Mouse (Mus musculus) kidney, adult 2 months (tissue): ENCODE measurements at regions not wholly inside any gene's neighbourhood (a gene's known extent, or its start where the extent isn't known, plus 50 kb on each side); places are given as distances from the start of the nearest gene placed in this dataset.

ENCODE experiments used
- DNase-seq: peaks from one replicate; pipeline ENCODE4 v3.0.0; 2021
- H3K27ac ChIP-seq: fragments of 200-500 bp; 2 replicates; pipeline ENCODE4 v1.5.1; 2012; ENCODE audit warnings: low read depth, low read length, control low read depth, inconsistent platforms; ENCODE audit not compliant: insufficient read depth
- H3K27me3 ChIP-seq: fragments of 200-500 bp; replicated peaks from 2 replicates; pipeline ENCODE4 v1.6.1; 2012; ENCODE audit warnings: mild to moderate bottlenecking, moderate library complexity, low read length, inconsistent platforms; ENCODE audit not compliant: control insufficient read depth, insufficient read depth
- H3K36me3 ChIP-seq: fragments of 200-500 bp; 2 replicates; pipeline ENCODE4 v1.6.1; 2012; ENCODE audit warnings: mild to moderate bottlenecking, moderate library complexity, low read length, inconsistent platforms; ENCODE audit not compliant: control insufficient read depth, insufficient read depth
- H3K4me1 ChIP-seq: fragments of 200-500 bp; 2 replicates; pipeline ENCODE4 v1.6.1; 2011; ENCODE audit warnings: low read length; ENCODE audit not compliant: control insufficient read depth, insufficient read depth
- H3K4me3 ChIP-seq: fragments of 200-500 bp; 2 replicates; pipeline ENCODE4 v1.5.1; 2011; ENCODE audit warnings: mild to moderate bottlenecking, low read depth, low read length, control low read depth; ENCODE audit not compliant: insufficient read depth
- CTCF ChIP-seq: fragments of 200-500 bp; conservative IDR thresholded peaks from 2 replicates; pipeline ENCODE4 v1.5.1; 2011; ENCODE audit warnings: low read depth, mild to moderate bottlenecking, control low read depth, low read length, moderate library complexity, mixed read lengths; ENCODE audit not compliant: insufficient read depth, insufficient read length
- POLR2A ChIP-seq: fragments of 200-500 bp; IDR thresholded peaks from one replicate; pipeline ENCODE4 v1.6.1; 2011; ENCODE audit warnings: low read depth, low read length, control low read depth
- WGBS: fragments of 180-500 bp; shearing (Covaris S2); methylation state at CpG from one replicate; pipeline ENCODE4 v1.1.7; 2018; 5-methylcytosine and 5-hydroxymethylcytosine counted together

- Histone ChIP-seq H3K4me1 (no peaks in the 10 kb centered on the region), H3K36me3 (no peaks in the 10 kb centered on the region), H3K27me3 (no peaks in the 10 kb centered on the region), H3K4me3 (no peak overlapping the region), H3K27ac (no peak overlapping the region)
- DNase-seq = no peak
- TF ChIP-seq POLR2A (no peak), CTCF (no peak)
- WGBS = 90% methylated on average over 5 of the region's 5 CpGs
Measured at GRCm38 (mm10) chr13:38281712-38282111, 63.2 kb upstream of the Bmp6 start.

GRCm38 (mm10) chr13:38287960-38288359 lies 56.9 kb upstream of the Bmp6 start:
- Histone ChIP-seq H3K4me1 (no peaks in the 10 kb centered on the region), H3K36me3 (no peaks in the 10 kb centered on the region), H3K4me3 (no peak overlapping the region), H3K27me3 (no peaks in the 10 kb centered on the region), H3K27ac (no peak overlapping the region)
- DNase-seq = no peak
- 90% methylated on average over 3 of the region's 3 CpGs for WGBS
- no peak for TF ChIP-seq POLR2A
- TF ChIP-seq CTCF = no peak

- no peaks in the 10 kb centered on the region for H3K27me3 ChIP-seq
- H3K4me1 ChIP-seq = no peaks in the 10 kb centered on the region
- H3K36me3 ChIP-seq = no peaks in the 10 kb centered on the region
- no peak for DNase-seq
- WGBS = 87% methylated on average over 14 of the region's 14 CpGs
- TF ChIP-seq CTCF (no peak), POLR2A (no peak)
- H3K4me3 ChIP-seq = no peak overlapping the region
- H3K27ac ChIP-seq = no peak overlapping the region
Measured at GRCm38 (mm10) chr13:38288572-38289440, 56.1 kb upstream of the Bmp6 start.

GRCm38 (mm10) chr13:38290287-38290941 lies 54.5 kb upstream of the Bmp6 start:
- TF ChIP-seq POLR2A (no peak), CTCF (no peak)
- H3K4me1 ChIP-seq = no peaks in the 10 kb centered on the region
- H3K36me3 ChIP-seq = no peaks in the 10 kb centered on the region
- 25% methylated on average over 21 of the region's 21 CpGs for WGBS
- DNase-seq = peak; percentile 3
- no peaks in the 10 kb centered on the region for H3K27me3 ChIP-seq
- H3K4me3 ChIP-seq = no peak overlapping the region
- no peak overlapping the region for H3K27ac ChIP-seq

- Histone ChIP-seq H3K4me1 (no peaks in the 10 kb centered on the region), H3K27ac (no peak overlapping the region), H3K4me3 (no peak overlapping the region), H3K36me3 (no peaks in the 10 kb centered on the region), H3K27me3 (no peaks in the 10 kb centered on the region)
- DNase-seq = no peak
- TF ChIP-seq POLR2A = no peak
- TF ChIP-seq CTCF = no peak
- 87% methylated on average over 4 of the region's 4 CpGs for WGBS
Measured at GRCm38 (mm10) chr13:38291487-38291886, 53.4 kb upstream of the Bmp6 start.
